Mouse (Mus musculus) brain, adult 2 months (tissue): ENCODE data around the gene Cdk5rap1.

Experiments
- DNase-seq: peaks from one replicate; pipeline ENCODE4 v3.0.0; 2011; ENCODE audit warnings: low read depth, low spot score

Cdk5rap1 gene

DNA sequence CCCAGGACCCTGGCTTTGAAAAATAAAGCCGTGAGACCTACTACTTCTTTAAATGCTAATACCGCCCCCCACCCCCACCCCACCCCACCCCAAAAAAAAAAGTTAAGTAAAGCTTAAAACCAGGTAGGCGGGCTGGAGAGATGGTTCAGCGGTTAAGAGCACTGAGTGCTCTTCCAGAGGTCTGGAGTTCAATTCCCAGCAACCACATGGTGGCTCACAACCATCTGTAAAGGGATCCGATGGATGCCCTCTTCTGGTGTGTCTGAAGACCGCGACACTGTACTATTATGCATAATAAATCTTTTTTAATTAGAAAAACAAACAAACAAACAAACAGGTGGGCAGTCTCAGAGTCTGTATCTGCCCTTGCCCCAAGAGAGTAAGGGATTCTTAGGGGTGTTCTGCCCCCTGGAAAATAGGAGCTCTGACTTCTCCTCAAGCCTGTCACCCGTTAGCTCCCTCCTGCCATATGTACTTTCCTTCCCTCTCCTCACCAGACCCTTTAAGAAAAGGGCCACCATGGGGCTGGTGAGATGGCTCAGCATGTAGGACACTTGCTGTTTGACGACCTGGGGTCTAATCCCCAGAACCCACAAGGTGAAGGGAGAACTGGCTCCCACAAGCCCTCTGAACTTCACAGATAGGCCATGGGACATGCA is at the start of gene Cdk5rap1:
Gene Cdk5rap1 (minus strand): TSS at position 169 of the 659 bp plus-strand sequence.
- DNase-seq: no peak

GRCm38 (mm10) chr2:154422181-154422580 is 49.4 kb upstream of the Cdk5rap1 start:
- peak; percentile 42 for DNase-seq

- DNase-seq: peak; percentile 91
Observed at GRCm38 (mm10) chr2:154420942-154421731, 48.3 kb upstream of the Cdk5rap1 start.

DNA sequence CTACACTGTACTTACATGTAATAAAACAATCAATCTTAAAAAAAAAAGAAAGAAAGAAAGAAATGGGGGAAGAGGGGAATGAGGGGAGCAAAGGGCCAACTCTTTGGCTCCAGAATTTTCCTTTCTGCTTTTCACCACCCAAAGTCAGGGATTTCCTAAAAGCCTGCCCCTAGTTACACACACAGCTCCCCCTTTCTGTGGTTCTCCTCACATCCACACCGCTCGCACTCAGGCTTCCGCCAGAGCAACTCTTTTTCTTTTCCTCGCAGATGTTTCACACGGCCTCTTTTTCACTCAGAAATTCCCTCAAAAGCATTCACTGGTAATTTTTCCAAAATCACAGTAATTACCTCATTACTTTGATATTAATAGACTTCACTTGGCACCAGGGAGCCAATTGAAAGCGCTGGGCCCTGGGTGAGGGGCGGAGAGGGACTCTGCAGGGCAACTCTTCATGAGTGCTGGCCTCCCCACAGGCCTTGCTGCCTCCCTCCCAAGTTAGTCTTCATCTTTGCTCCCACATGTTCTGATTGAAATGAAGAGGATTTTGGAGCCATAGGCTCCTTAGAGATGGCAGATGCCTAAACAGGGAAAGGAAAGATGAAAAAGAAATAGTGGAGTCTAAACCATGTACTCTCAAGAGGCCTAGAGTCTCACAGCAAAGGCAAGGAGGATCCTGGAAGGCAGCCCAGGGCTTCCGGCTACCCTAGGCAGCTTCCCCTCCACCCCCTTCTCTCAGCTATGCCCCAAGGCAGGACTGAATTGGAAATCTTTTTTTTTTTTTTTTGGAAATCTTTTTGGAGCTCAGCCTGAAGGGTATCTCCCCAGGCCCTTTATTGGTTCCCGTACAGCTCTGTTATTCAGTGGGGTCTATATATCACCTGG is 47.1 kb upstream of the Cdk5rap1 start:
- DNase-seq: peak; percentile 36

GRCm38 (mm10) chr2:154418001-154418400 is 45.2 kb upstream of the Cdk5rap1 start:
- no peak for DNase-seq

GRCm38 (mm10) chr2:154417107-154417506 is 44.3 kb upstream of the Cdk5rap1 start:
- peak; percentile 85 for DNase-seq

DNA sequence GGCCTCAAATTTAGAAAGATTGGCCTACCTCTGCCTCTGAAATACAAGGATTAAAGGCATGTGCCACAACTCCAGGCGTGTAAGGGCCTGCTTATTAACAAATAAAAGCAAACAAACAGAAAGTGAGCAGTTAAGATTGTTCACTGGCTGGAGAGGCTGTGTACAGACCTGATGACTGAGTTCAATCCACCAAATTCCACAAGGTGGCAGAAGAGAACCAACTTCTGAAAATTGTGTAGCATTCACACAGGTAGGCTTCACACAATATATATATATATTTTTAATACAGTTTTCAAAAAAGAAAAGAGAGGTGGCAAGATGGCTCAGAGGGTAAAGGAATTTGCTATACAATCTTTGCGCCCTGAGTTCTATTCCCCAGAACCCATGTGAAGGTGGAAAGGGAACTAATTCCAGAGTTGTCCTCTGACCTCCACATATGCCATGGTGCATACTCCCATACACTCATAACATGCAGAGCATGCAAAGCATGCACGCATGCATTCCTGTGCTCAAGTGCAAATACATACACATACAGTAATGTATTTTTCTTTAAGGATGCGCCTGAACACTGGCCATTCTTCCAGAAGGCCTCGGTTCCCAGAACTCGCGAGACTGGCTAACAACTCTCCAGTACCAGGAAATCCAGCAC is 39.3 kb upstream of the Cdk5rap1 start:
- peak; percentile 84 for DNase-seq

- peak; percentile 77 for DNase-seq
Observed at GRCm38 (mm10) chr2:154410355-154410754, 37.5 kb upstream of the Cdk5rap1 start.

- DNase-seq: peak; percentile 83
Observed at GRCm38 (mm10) chr2:154407643-154408445, 35.0 kb upstream of the Cdk5rap1 start, which contains the start of gene Snta1. TSS of gene Snta1 (minus strand) at chr2:154408099.

- DNase-seq: no peak
Observed at GRCm38 (mm10) chr2:154407063-154407642, 34.3 kb upstream of the Cdk5rap1 start.

- DNase-seq: peak; percentile 50
Observed at GRCm38 (mm10) chr2:154405447-154405994, 32.7 kb upstream of the Cdk5rap1 start.

GRCm38 (mm10) chr2:154402811-154403210 is 30.0 kb upstream of the Cdk5rap1 start:
- DNase-seq: peak; percentile 53

DNA sequence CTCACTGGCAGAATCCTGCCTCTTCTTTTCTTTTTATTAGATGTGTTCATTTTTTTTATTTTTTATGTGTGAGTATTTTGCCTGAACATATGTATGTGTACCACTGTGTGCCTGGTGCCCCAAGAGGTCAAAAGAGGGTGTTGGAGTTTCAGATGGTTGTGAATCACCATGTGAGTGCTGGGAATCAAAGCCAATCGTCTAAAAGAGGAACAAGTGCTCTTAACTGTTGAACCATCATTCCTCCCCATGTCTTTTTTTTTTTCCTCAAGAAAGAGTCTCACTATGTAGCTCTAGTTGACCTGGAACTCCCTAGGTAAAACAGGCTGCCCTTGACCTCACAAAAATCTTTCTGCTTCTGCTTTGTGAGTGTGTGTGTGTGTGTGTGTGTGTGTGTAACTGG is 29.2 kb upstream of the Cdk5rap1 start:
- DNase-seq: no peak

DNA sequence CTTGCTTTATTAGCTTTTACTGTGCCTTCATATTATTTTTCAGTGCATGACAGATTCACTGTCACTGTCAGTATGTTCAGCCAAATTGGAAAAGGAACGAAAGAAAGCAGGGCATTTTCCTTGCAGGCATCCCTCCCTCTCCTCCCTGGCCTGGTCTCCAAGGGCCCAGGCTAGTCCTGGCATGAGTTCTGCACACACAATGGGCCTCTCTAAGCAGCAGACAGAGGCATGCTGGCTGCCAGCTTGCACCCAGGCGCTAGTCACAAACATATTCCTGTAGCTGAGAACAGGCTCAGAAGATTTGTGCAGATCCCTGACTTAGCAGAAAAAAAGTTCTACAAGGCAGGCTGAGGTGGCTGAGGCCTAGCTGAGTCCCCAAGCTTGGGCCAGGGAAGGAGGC is 26.5 kb upstream of the Cdk5rap1 start:
- DNase-seq: peak; percentile 66

DNA sequence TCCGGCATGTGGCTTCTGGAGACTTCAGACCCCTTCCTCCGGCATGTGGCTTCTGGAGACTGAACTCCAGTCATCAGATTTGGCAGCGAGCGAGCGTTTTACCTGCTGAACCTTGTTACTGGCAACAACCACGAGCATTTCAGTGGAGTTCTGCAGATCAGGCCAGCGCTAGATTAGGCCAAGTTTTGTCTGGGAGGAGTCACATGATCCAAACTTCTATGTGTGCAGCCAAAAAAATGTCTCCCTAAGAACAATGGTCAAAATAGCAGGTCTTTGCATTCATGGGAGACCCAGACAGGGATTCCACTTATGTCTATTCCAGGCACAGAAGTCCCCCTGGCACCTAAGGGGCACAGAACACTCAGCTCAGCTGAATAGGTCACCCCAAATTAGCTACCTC is 25.5 kb upstream of the Cdk5rap1 start:
- DNase-seq: no peak

DNA sequence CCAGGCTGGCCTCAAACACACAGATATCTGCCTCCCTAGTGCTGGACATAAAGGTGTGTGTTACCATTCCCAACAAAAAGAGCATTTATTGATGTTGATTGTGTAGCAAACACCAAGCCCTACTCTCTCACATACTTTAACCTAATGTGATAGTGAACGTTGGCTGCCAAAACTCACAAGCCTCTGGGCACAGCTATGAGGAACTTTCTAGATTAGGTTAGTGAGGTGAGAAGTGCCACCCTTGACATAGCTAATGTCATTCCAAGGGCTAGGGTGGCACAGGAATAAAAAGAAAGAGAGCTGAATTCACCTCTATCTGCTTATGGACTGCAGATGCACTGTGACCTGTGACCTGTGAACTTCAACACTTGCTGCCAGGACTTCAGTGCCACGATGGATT is 23.7 kb upstream of the Cdk5rap1 start:
- DNase-seq: no peak

- DNase-seq: peak; percentile 50
Observed at GRCm38 (mm10) chr2:154394602-154395001, 21.8 kb upstream of the Cdk5rap1 start.

- peak; percentile 51 for DNase-seq
Observed at GRCm38 (mm10) chr2:154390180-154390964, 17.6 kb upstream of the Cdk5rap1 start.

GRCm38 (mm10) chr2:154379103-154379502 is 6.3 kb upstream of the Cdk5rap1 start:
- DNase-seq: peak; percentile 96
